Mouse (Mus musculus): Measurements from ENCODE around the gene Sspn. TPM values are rescaled to one million over a fixed set of nuclear protein-coding genes. Genes with fewer than 3 reads are reported as not detected.

Sspn gene
- polyA plus RNA-seq, 1 experiment = 4.7 TPM

GRCm38 (mm10) chr6:145968821-145969220, 37.4 kb downstream of the Sspn start:
- Histone ChIP-seq H3K27me3 (ENCODE audit: control insufficient read depth, insufficient read depth, insufficient read length) (no peaks in the 10 kb centered on the region), H3K36me3 (ENCODE audit: control insufficient read depth, insufficient read depth) (no peaks in the 10 kb centered on the region), H3K79me2 (ENCODE audit: control insufficient read depth, insufficient read depth) (no peaks in the 10 kb centered on the region), H3ac (ENCODE audit: control insufficient read depth, insufficient read length, low read depth) (no peak overlapping the region), H3K4me3 (ENCODE audit: insufficient read depth, poor library complexity, severe bottlenecking) (no peak overlapping the region), H3K79me3 (ENCODE audit: low read depth) (no peaks in the 10 kb centered on the region)
- no peak for TF ChIP-seq MAX (IDR thresholded peaks at IDR 0.05)
- no peak for TF ChIP-seq USF1 (IDR thresholded peaks at IDR 0.05; ENCODE audit: low read depth)
- no peak for TF ChIP-seq MYOG (IDR thresholded peaks at IDR 0.05; ENCODE audit: control insufficient read depth, extremely low read depth, insufficient read length)
- no peak for TF ChIP-seq CEBPB (IDR thresholded peaks at IDR 0.05; ENCODE audit: low read depth)
- TF ChIP-seq MYOD1 (IDR thresholded peaks at IDR 0.05; ENCODE audit: control insufficient read depth, insufficient read length, low read depth) = no peak
- TF ChIP-seq CTCF (IDR thresholded peaks at IDR 0.05; ENCODE audit: control insufficient read depth, insufficient read depth, insufficient read length) = no peak
- TF ChIP-seq FOSL1 (IDR thresholded peaks at IDR 0.05; ENCODE audit: insufficient read depth, low read length, poor library complexity, severe bottlenecking) = no peak

DNA sequence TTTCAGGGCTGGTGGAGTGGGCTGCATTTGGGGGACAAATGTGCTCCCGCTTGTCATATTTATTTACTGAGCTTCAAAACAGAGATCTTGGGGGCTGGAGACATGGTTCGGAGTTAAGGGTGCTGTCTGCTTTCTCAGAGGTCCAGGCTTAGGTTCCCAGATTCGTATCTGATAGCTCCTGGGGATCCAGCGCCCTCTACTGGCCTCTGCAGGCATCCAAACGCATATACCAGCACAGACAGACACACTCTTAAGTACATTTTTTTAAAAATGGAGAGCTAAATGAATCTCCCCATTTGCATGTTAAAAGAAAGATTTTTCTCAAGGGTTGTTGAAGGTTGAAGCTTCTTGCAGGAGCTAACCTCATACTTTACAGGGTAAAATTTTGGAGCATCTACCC, 38.1 kb downstream of the Sspn start:
- Histone ChIP-seq H3K36me3 (ENCODE audit: control insufficient read depth, insufficient read depth) (no peaks in the 10 kb centered on the region), H3K79me2 (ENCODE audit: control insufficient read depth, insufficient read depth) (no peaks in the 10 kb centered on the region), H3K79me3 (ENCODE audit: low read depth) (no peaks in the 10 kb centered on the region), H3K27me3 (ENCODE audit: control insufficient read depth, insufficient read depth, insufficient read length) (no peaks in the 10 kb centered on the region), H3ac (ENCODE audit: control insufficient read depth, insufficient read length, low read depth) (no peak overlapping the region), H3K4me3 (ENCODE audit: insufficient read depth, poor library complexity, severe bottlenecking) (no peak overlapping the region)
- TF ChIP-seq MYOD1 (IDR thresholded peaks at IDR 0.05; ENCODE audit: control insufficient read depth, insufficient read length, low read depth) = no peak

DNA sequence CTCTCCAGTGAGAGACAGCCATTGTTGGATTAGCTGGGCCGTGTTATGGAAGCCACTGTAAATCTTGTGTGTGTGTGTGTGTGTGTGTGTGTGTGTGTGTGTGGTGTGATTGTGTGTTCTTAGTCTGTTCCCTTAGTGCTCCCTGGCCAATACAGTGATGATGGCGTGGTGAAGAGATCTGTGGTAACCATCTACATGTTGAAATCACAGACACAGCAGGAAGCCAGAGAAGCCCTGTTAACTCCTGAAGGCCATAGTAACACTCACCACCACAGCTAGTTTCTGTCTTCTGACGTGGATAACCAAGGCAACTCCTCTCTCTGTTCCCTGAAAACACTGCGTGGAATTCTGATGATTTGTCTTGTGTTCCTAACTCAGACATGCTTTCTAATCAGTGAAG, 40.7 kb downstream of the Sspn start:
- Histone ChIP-seq H3K79me2 (ENCODE audit: control insufficient read depth, insufficient read depth) (no peaks in the 10 kb centered on the region), H3K79me3 (ENCODE audit: low read depth) (no peaks in the 10 kb centered on the region), H3K36me3 (ENCODE audit: control insufficient read depth, insufficient read depth) (no peaks in the 10 kb centered on the region), H3K27me3 (ENCODE audit: control insufficient read depth, insufficient read depth, insufficient read length) (no peaks in the 10 kb centered on the region), H3ac (ENCODE audit: control insufficient read depth, insufficient read length, low read depth) (no peak overlapping the region), H3K4me3 (ENCODE audit: insufficient read depth, poor library complexity, severe bottlenecking) (no peak overlapping the region)
- TF ChIP-seq MYOD1 (IDR thresholded peaks at IDR 0.05; ENCODE audit: control insufficient read depth, insufficient read length, low read depth) (no peak), FOSL1 (IDR thresholded peaks at IDR 0.05; ENCODE audit: insufficient read depth, low read length, poor library complexity, severe bottlenecking) (no peak), MYOG (IDR thresholded peaks at IDR 0.05; ENCODE audit: control insufficient read depth, extremely low read depth, insufficient read length) (no peak), USF1 (IDR thresholded peaks at IDR 0.05; ENCODE audit: low read depth) (no peak), CTCF (IDR thresholded peaks at IDR 0.05; ENCODE audit: control insufficient read depth, insufficient read depth, insufficient read length) (no peak), MAX (IDR thresholded peaks at IDR 0.05) (no peak), CEBPB (IDR thresholded peaks at IDR 0.05; ENCODE audit: low read depth) (no peak)

DNA sequence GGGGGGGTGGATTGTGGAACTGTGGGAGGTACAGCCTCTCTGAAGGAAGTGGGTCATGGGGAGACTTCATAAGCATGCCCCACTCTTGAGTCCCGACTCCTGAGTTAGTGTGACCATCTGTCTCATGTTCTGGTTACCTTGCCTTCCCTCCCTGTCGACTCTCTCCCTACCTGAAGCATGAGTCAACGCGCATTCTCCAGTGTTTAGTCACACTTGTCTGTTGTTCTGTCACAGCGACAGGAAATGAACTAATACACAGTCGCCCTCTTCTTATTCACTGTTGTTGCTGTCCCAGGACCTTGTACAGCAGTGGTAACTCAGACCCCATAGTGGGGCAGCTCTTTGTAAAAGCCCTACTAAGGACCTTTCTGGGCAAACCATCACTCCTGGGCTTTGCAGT, 41.4 kb downstream of the Sspn start:
- H3K4me3 ChIP-seq (ENCODE audit: insufficient read depth, poor library complexity, severe bottlenecking) = no peak overlapping the region
- no peak overlapping the region for H3ac ChIP-seq (ENCODE audit: control insufficient read depth, insufficient read length, low read depth)
- no peaks in the 10 kb centered on the region for H3K79me2 ChIP-seq (ENCODE audit: control insufficient read depth, insufficient read depth)
- H3K36me3 ChIP-seq (ENCODE audit: control insufficient read depth, insufficient read depth) = no peaks in the 10 kb centered on the region
- TF ChIP-seq CTCF (IDR thresholded peaks at IDR 0.05; ENCODE audit: control insufficient read depth, insufficient read depth, insufficient read length) = no peak
- H3K27me3 ChIP-seq (ENCODE audit: control insufficient read depth, insufficient read depth, insufficient read length) = no peaks in the 10 kb centered on the region
- no peaks in the 10 kb centered on the region for H3K79me3 ChIP-seq (ENCODE audit: low read depth)

DNA sequence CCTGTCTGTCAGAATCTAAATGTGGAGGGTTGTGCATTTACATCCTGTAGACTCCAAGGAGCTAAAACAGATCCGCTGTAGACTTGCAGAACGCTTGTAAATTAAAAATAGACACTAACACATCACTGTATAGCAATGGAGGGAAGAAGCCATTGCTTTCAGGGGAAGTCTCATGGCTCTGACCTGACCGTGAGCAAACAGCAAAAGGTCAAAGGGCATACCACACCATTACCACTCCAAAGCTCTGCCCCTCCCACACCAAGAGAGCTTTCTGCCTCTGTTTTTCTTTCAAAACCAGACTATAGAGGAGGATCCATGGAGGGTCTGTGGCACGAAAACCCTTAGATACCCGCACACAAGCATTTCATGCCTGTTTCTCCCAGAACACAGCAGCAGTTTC, 41.9 kb downstream of the Sspn start:
- Histone ChIP-seq H3ac (ENCODE audit: control insufficient read depth, insufficient read length, low read depth) (no peak overlapping the region), H3K27me3 (ENCODE audit: control insufficient read depth, insufficient read depth, insufficient read length) (no peaks in the 10 kb centered on the region), H3K79me3 (ENCODE audit: low read depth) (no peaks in the 10 kb centered on the region), H3K4me3 (ENCODE audit: insufficient read depth, poor library complexity, severe bottlenecking) (no peak overlapping the region), H3K36me3 (ENCODE audit: control insufficient read depth, insufficient read depth) (no peaks in the 10 kb centered on the region), H3K79me2 (ENCODE audit: control insufficient read depth, insufficient read depth) (no peaks in the 10 kb centered on the region)
- no peak for TF ChIP-seq USF1 (IDR thresholded peaks at IDR 0.05; ENCODE audit: low read depth)
- TF ChIP-seq CTCF (IDR thresholded peaks at IDR 0.05; ENCODE audit: control insufficient read depth, insufficient read depth, insufficient read length) = no peak
- TF ChIP-seq CEBPB (IDR thresholded peaks at IDR 0.05; ENCODE audit: low read depth) = no peak
- no peak for TF ChIP-seq FOSL1 (IDR thresholded peaks at IDR 0.05; ENCODE audit: insufficient read depth, low read length, poor library complexity, severe bottlenecking)
- no peak for TF ChIP-seq MYOG (IDR thresholded peaks at IDR 0.05; ENCODE audit: control insufficient read depth, extremely low read depth, insufficient read length)
- TF ChIP-seq MAX (IDR thresholded peaks at IDR 0.05) = no peak
- no peak for TF ChIP-seq MYOD1 (IDR thresholded peaks at IDR 0.05; ENCODE audit: control insufficient read depth, insufficient read length, low read depth)

DNA sequence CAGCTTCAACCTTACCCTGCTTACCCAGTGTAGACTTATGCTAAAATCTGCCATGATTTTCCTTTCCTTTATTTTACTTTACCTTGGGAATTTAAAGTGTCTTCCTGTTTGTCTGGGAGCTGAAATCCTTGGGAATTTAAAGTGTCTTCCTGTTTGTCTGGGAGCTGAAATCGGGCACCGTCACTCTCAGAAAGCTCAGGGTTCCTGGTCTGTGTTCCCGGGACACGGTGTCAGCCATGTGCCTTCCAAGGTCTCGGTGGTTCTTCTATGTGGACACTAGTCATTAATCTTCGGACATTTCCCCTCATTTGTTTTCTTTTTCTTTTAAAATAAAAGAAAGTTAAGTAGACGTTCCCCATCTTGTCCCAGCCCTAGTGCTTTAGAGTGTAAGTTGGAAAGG, 43.3 kb downstream of the Sspn start:
- TF ChIP-seq FOSL1 (IDR thresholded peaks at IDR 0.05; ENCODE audit: insufficient read depth, low read length, poor library complexity, severe bottlenecking) (no peak), CTCF (IDR thresholded peaks at IDR 0.05; ENCODE audit: control insufficient read depth, insufficient read depth, insufficient read length) (no peak), MAX (IDR thresholded peaks at IDR 0.05) (no peak), USF1 (IDR thresholded peaks at IDR 0.05; ENCODE audit: low read depth) (no peak), MYOG (IDR thresholded peaks at IDR 0.05; ENCODE audit: control insufficient read depth, extremely low read depth, insufficient read length) (no peak), MYOD1 (IDR thresholded peaks at IDR 0.05; ENCODE audit: control insufficient read depth, insufficient read length, low read depth) (no peak), CEBPB (IDR thresholded peaks at IDR 0.05; ENCODE audit: low read depth) (no peak)
- Histone ChIP-seq H3K36me3 (ENCODE audit: control insufficient read depth, insufficient read depth) (no peaks in the 10 kb centered on the region), H3K27me3 (ENCODE audit: control insufficient read depth, insufficient read depth, insufficient read length) (no peaks in the 10 kb centered on the region), H3ac (ENCODE audit: control insufficient read depth, insufficient read length, low read depth) (no peak overlapping the region), H3K4me3 (ENCODE audit: insufficient read depth, poor library complexity, severe bottlenecking) (no peak overlapping the region), H3K79me2 (ENCODE audit: control insufficient read depth, insufficient read depth) (no peaks in the 10 kb centered on the region), H3K79me3 (ENCODE audit: low read depth) (no peaks in the 10 kb centered on the region)

All from C2C12 (cell line).